Mouse (Mus musculus) lung, embryonic 14.5 days (tissue): ENCODE data around the gene Olfr1034. TPM values are rescaled to one million over a fixed set of nuclear protein-coding genes. Genes with fewer than 3 reads are reported as not detected.

ENCODE experiments used
- ATAC-seq: fragments of 200-750 bp; cut with Nextera tagmentation; 2 replicates; pipeline ENCODE4 v1.8.0; 2017; ENCODE audit warnings: mild to moderate bottlenecking, moderate TSS enrichment, moderate library complexity; ENCODE audit not compliant: insufficient read depth
- DNase-seq: peaks from one replicate; pipeline ENCODE4 v3.0.0-alpha.2; 2015
- H3K27ac ChIP-seq: fragments of 300-500 bp; sonication (generic); 2 replicates; pipeline ENCODE4 v1.5.1; 2014; ENCODE audit warnings: low read depth, mild to moderate bottlenecking, moderate library complexity
- H3K27me3 ChIP-seq: fragments of 300-500 bp; sonication (generic); 2 replicates; pipeline ENCODE4 v1.6.1; 2014; ENCODE audit warnings: low read length, control low read depth; ENCODE audit not compliant: insufficient read depth
- H3K36me3 ChIP-seq: fragments of 300-500 bp; sonication (generic); 2 replicates; pipeline ENCODE4 v1.6.1; 2014; ENCODE audit warnings: control low read depth; ENCODE audit not compliant: insufficient read depth
- H3K4me1 ChIP-seq: fragments of 300-500 bp; sonication (generic); 2 replicates; pipeline ENCODE4 v1.6.1; 2014; ENCODE audit warnings: antibody characterized with exemption, control low read depth; ENCODE audit not compliant: insufficient read depth
- H3K4me2 ChIP-seq: fragments of 300-500 bp; sonication (generic); 2 replicates; pipeline ENCODE4 v1.6.1; 2014; ENCODE audit warnings: mild to moderate bottlenecking
- H3K4me3 ChIP-seq: fragments of 300-500 bp; sonication (generic); 2 replicates; pipeline ENCODE4 v1.5.1; 2014; ENCODE audit warnings: low read depth, low read length
- H3K9ac ChIP-seq: fragments of 300-500 bp; sonication (generic); 2 replicates; pipeline ENCODE4 v1.6.1; 2014
- H3K9me3 ChIP-seq: fragments of 300-500 bp; sonication (generic); 2 replicates; pipeline ENCODE4 v1.6.1; 2016; ENCODE audit warnings: low read depth, low read length, control low read depth
- CTCF ChIP-seq: IDR thresholded peaks from 2 replicates; pipeline ENCODE4 v1.5.1; 2016; ENCODE audit warnings: antibody characterized with exemption, low read depth
- WGBS: fragments of 180-500 bp; shearing (Covaris S2); extraction: QIAGEN DNeasy Blood & Tissue Kit; methylation state at CpG from one replicate; pipeline ENCODE4 v1.1.7; 2014; 5-methylcytosine and 5-hydroxymethylcytosine counted together
- polyA plus RNA-seq: library from polyadenylated mRNA; unstranded; fragments of >200 nt; fragmentation: Nextera tagmentation; extraction: Ambion mirVana; gene quantifications from 2 replicates; pipeline ENCODE4 v1.2.1, GENCODE M21; 2014

The Olfr1034 gene
- polyA plus RNA-seq, 1 experiment from 2014 or later: not detected

- Histone ChIP-seq H3K9me3 (no peaks in the 10 kb centered on the region), H3K4me3 (no peak within 1 kb of the TSS), H3K4me2 (no peak within 1 kb of the TSS), H3K27ac (no peak within 1 kb of the TSS), H3K36me3 (no peaks in the 10 kb centered on the region), H3K9ac (no peak within 1 kb of the TSS), H3K4me1 (no peaks in the 10 kb centered on the region), H3K27me3 (no peaks in the 10 kb centered on the region)
- no peak for TF ChIP-seq CTCF
- no peak for ATAC-seq
- no peak for DNase-seq
- 87% methylated on average over 2 of the region's 2 CpGs for WGBS
Observed at GRCm38 (mm10) chr2:86087285-86087684, 41.6 kb downstream of the Olfr1034 start, which contains the start of gene Olfr1037. Gene Olfr1037 (minus strand): TSS chr2:86087385.

Other genes starting within 250 kb of the Olfr1034 start
- not detected in 2 replicates for gene Olfr1016, start 243.3 kb upstream of the Olfr1034 start, polyA plus RNA-seq
- gene Olfr1018, start 227.4 kb upstream of the Olfr1034 start, polyA plus RNA-seq: not detected in 2 replicates
- gene Olfr1019, start 200.4 kb upstream of the Olfr1034 start, polyA plus RNA-seq: not detected in 2 replicates
- gene Olfr1020, start 198.8 kb upstream of the Olfr1034 start, polyA plus RNA-seq: not detected in 2 replicates
- not detected in 2 replicates for gene Olfr1022, start 177.3 kb upstream of the Olfr1034 start, polyA plus RNA-seq
- gene Olfr1023, start 160.2 kb upstream of the Olfr1034 start, polyA plus RNA-seq: not detected in 2 replicates
- gene Olfr1024, start 140.8 kb upstream of the Olfr1034 start, polyA plus RNA-seq: not detected in 2 replicates
- gene Olfr1025-ps1, start 130.7 kb upstream of the Olfr1034 start, polyA plus RNA-seq: not detected in 2 replicates
- gene Olfr1026, start 124.3 kb upstream of the Olfr1034 start, polyA plus RNA-seq: not detected in 2 replicates
- gene Olfr1028, start 95.4 kb upstream of the Olfr1034 start, polyA plus RNA-seq: not detected in 2 replicates
- not detected in 2 replicates for gene Olfr1029, start 72.0 kb upstream of the Olfr1034 start, polyA plus RNA-seq
- gene Olfr1030, start 66.6 kb upstream of the Olfr1034 start, polyA plus RNA-seq: not detected in 2 replicates
- not detected in 2 replicates for gene Olfr1031, start 55.6 kb upstream of the Olfr1034 start, polyA plus RNA-seq
- gene Olfr1032, start 40.3 kb upstream of the Olfr1034 start, polyA plus RNA-seq: not detected in 2 replicates
- 0.61 and 2.8 TPM in 2 replicates for gene Olfr1033, start 25.2 kb upstream of the Olfr1034 start, polyA plus RNA-seq
- not detected in 2 replicates for gene Olfr1036, start 28.1 kb downstream of the Olfr1034 start, polyA plus RNA-seq
- gene Olfr1037, start 41.5 kb downstream of the Olfr1034 start, polyA plus RNA-seq: not detected in 2 replicates
- not detected in 2 replicates for gene Olfr1039, start 90.1 kb downstream of the Olfr1034 start, polyA plus RNA-seq
- gene Olfr1040, start 100.9 kb downstream of the Olfr1034 start, polyA plus RNA-seq: not detected in 2 replicates
- not detected in 2 replicates for gene Olfr1042, start 116.0 kb downstream of the Olfr1034 start, polyA plus RNA-seq
- gene Olfr1043, start 121.7 kb downstream of the Olfr1034 start, polyA plus RNA-seq: not detected in 2 replicates
- not detected in 2 replicates for gene Olfr1044, start 132.0 kb downstream of the Olfr1034 start, polyA plus RNA-seq
- gene Olfr52, start 139.8 kb downstream of the Olfr1034 start, polyA plus RNA-seq: not detected in 2 replicates
- gene Olfr1045, start 157.1 kb downstream of the Olfr1034 start, polyA plus RNA-seq: not detected in 2 replicates
- gene Olfr1046, start 173.5 kb downstream of the Olfr1034 start, polyA plus RNA-seq: not detected in 2 replicates
- not detected in 2 replicates for gene Olfr1047, start 185.5 kb downstream of the Olfr1034 start, polyA plus RNA-seq
- not detected in 2 replicates for gene Olfr1048, start 194.4 kb downstream of the Olfr1034 start, polyA plus RNA-seq
- gene Olfr1049, start 212.5 kb downstream of the Olfr1034 start, polyA plus RNA-seq: not detected in 2 replicates
- gene Olfr1051, start 233.2 kb downstream of the Olfr1034 start, polyA plus RNA-seq: not detected in 2 replicates
- gene Olfr1052, start 246.6 kb downstream of the Olfr1034 start, polyA plus RNA-seq: not detected in 2 replicates